Mouse (Mus musculus): Measurements from ENCODE around the gene Ltbp2. TPM values are rescaled to one million over a fixed set of nuclear protein-coding genes. Genes with fewer than 3 reads are reported as not detected.

Gene Ltbp2
- polyA plus RNA-seq, 1 experiment, result 8.1 TPM

- Histone ChIP-seq H3K27ac (ENCODE audit: insufficient read depth, low read depth, low read length) (0 out of 2 replicates have a peak overlapping the region, but pooled peaks have one; percentile 6), H3K36me3 (ENCODE audit: control insufficient read depth, insufficient read depth, low read length) (no peaks in the 10 kb centered on the region), H3K27me3 (ENCODE audit: control insufficient read depth, insufficient read depth, low read length) (no peaks in the 10 kb centered on the region), H3K4me1 (ENCODE audit: control insufficient read depth, insufficient read depth, insufficient read length, low read length) (peaks cover 9% of the 10 kb centered on the region; the same call in 1 of the 2 replicates), H3K4me3 (ENCODE audit: low read depth, low read length) (no peak overlapping the region)
- TF ChIP-seq CTCF (IDR thresholded peaks at IDR 0.05; ENCODE audit: extremely low read depth, insufficient read length, insufficient replicate concordance, low read depth, low read length) (no peak), POLR2A (IDR thresholded peaks at IDR 0.05; ENCODE audit: low read depth, low read length) (no peak)
- WGBS, result 63% methylated on average over 11 of the region's 11 CpGs
These were observed 24.8 kb downstream of the Ltbp2 start for GRCm38 (mm10) chr12:84851403-84852040.

- H3K4me1 ChIP-seq (ENCODE audit: control insufficient read depth, insufficient read depth, insufficient read length, low read length), result peaks cover 9% of the 10 kb centered on the region; the same call in 1 of the 2 replicates
- no peak overlapping the region for H3K4me3 ChIP-seq (ENCODE audit: low read depth, low read length)
- TF ChIP-seq CTCF (IDR thresholded peaks at IDR 0.05; ENCODE audit: extremely low read depth, insufficient read length, insufficient replicate concordance, low read depth, low read length) (no peak), POLR2A (IDR thresholded peaks at IDR 0.05; ENCODE audit: low read depth, low read length) (no peak)
- H3K36me3 ChIP-seq (ENCODE audit: control insufficient read depth, insufficient read depth, low read length), result no peaks in the 10 kb centered on the region
- 15% methylated on average over 6 of the region's 6 CpGs for WGBS
- no peaks in the 10 kb centered on the region for H3K27me3 ChIP-seq (ENCODE audit: control insufficient read depth, insufficient read depth, low read length)
- H3K27ac ChIP-seq (ENCODE audit: insufficient read depth, low read depth, low read length), result no peak overlapping the region
These were observed 28.4 kb downstream of the Ltbp2 start for GRCm38 (mm10) chr12:84847882-84848281.

GRCm38 (mm10) chr12:84847480-84847879 lies 28.9 kb downstream of the Ltbp2 start:
- no peak overlapping the region for H3K27ac ChIP-seq (ENCODE audit: insufficient read depth, low read depth, low read length)
- H3K4me3 ChIP-seq (ENCODE audit: low read depth, low read length), result no peak overlapping the region
- WGBS, result 22% methylated on average over 7 of the region's 7 CpGs
- H3K36me3 ChIP-seq (ENCODE audit: control insufficient read depth, insufficient read depth, low read length), result no peaks in the 10 kb centered on the region
- H3K27me3 ChIP-seq (ENCODE audit: control insufficient read depth, insufficient read depth, low read length), result no peaks in the 10 kb centered on the region
- peaks cover 9% of the 10 kb centered on the region; the same call in 1 of the 2 replicates for H3K4me1 ChIP-seq (ENCODE audit: control insufficient read depth, insufficient read depth, insufficient read length, low read length)
- TF ChIP-seq POLR2A (IDR thresholded peaks at IDR 0.05; ENCODE audit: low read depth, low read length) (no peak), CTCF (IDR thresholded peaks at IDR 0.05; ENCODE audit: extremely low read depth, insufficient read length, insufficient replicate concordance, low read depth, low read length) (no peak)

- no peak overlapping the region for H3K27ac ChIP-seq (ENCODE audit: insufficient read depth, low read depth, low read length)
- TF ChIP-seq POLR2A (IDR thresholded peaks at IDR 0.05; ENCODE audit: low read depth, low read length) (no peak), CTCF (IDR thresholded peaks at IDR 0.05; ENCODE audit: extremely low read depth, insufficient read length, insufficient replicate concordance, low read depth, low read length) (no peak)
- H3K36me3 ChIP-seq (ENCODE audit: control insufficient read depth, insufficient read depth, low read length), result no peaks in the 10 kb centered on the region
- peaks cover 9% of the 10 kb centered on the region; the same call in 1 of the 2 replicates for H3K4me1 ChIP-seq (ENCODE audit: control insufficient read depth, insufficient read depth, insufficient read length, low read length)
- 43% methylated on average over 9 of the region's 9 CpGs for WGBS
- H3K4me3 ChIP-seq (ENCODE audit: low read depth, low read length), result no peak overlapping the region
- H3K27me3 ChIP-seq (ENCODE audit: control insufficient read depth, insufficient read depth, low read length), result no peaks in the 10 kb centered on the region
These were observed 29.7 kb downstream of the Ltbp2 start for GRCm38 (mm10) chr12:84846594-84847014.

GRCm38 (mm10) chr12:84842706-84843105 lies 33.6 kb downstream of the Ltbp2 start:
- no peaks in the 10 kb centered on the region for H3K27me3 ChIP-seq (ENCODE audit: control insufficient read depth, insufficient read depth, low read length)
- peaks cover 6% of the 10 kb centered on the region; the same call in 1 of the 2 replicates for H3K4me1 ChIP-seq (ENCODE audit: control insufficient read depth, insufficient read depth, insufficient read length, low read length)
- H3K36me3 ChIP-seq (ENCODE audit: control insufficient read depth, insufficient read depth, low read length), result no peaks in the 10 kb centered on the region
- TF ChIP-seq CTCF (IDR thresholded peaks at IDR 0.05; ENCODE audit: extremely low read depth, insufficient read length, insufficient replicate concordance, low read depth, low read length) (no peak), POLR2A (IDR thresholded peaks at IDR 0.05; ENCODE audit: low read depth, low read length) (no peak)
- 82% methylated on average over 6 of the region's 6 CpGs for WGBS
- H3K27ac ChIP-seq (ENCODE audit: insufficient read depth, low read depth, low read length), result no peak overlapping the region
- no peak overlapping the region for H3K4me3 ChIP-seq (ENCODE audit: low read depth, low read length)

GRCm38 (mm10) chr12:84841158-84842140 lies 34.9 kb downstream of the Ltbp2 start:
- Histone ChIP-seq H3K27me3 (ENCODE audit: control insufficient read depth, insufficient read depth, low read length) (no peaks in the 10 kb centered on the region), H3K36me3 (ENCODE audit: control insufficient read depth, insufficient read depth, low read length) (no peaks in the 10 kb centered on the region), H3K27ac (ENCODE audit: insufficient read depth, low read depth, low read length) (no peak overlapping the region), H3K4me3 (ENCODE audit: low read depth, low read length) (no peak overlapping the region), H3K4me1 (ENCODE audit: control insufficient read depth, insufficient read depth, insufficient read length, low read length) (no peaks in the 10 kb centered on the region)
- TF ChIP-seq CTCF (IDR thresholded peaks at IDR 0.05; ENCODE audit: extremely low read depth, insufficient read length, insufficient replicate concordance, low read depth, low read length) (no peak), POLR2A (IDR thresholded peaks at IDR 0.05; ENCODE audit: low read depth, low read length) (no peak)
- 82% methylated on average over 15 of the region's 15 CpGs for WGBS

GRCm38 (mm10) chr12:84840734-84841133 lies 35.6 kb downstream of the Ltbp2 start:
- TF ChIP-seq CTCF (IDR thresholded peaks at IDR 0.05; ENCODE audit: extremely low read depth, insufficient read length, insufficient replicate concordance, low read depth, low read length), result no peak
- no peak for TF ChIP-seq POLR2A (IDR thresholded peaks at IDR 0.05; ENCODE audit: low read depth, low read length)
- WGBS, result 65% methylated on average over 3 of the region's 3 CpGs
- Histone ChIP-seq H3K4me3 (ENCODE audit: low read depth, low read length) (no peak overlapping the region), H3K4me1 (ENCODE audit: control insufficient read depth, insufficient read depth, insufficient read length, low read length) (no peaks in the 10 kb centered on the region), H3K36me3 (ENCODE audit: control insufficient read depth, insufficient read depth, low read length) (no peaks in the 10 kb centered on the region), H3K27ac (ENCODE audit: insufficient read depth, low read depth, low read length) (no peak overlapping the region), H3K27me3 (ENCODE audit: control insufficient read depth, insufficient read depth, low read length) (no peaks in the 10 kb centered on the region)

All from small intestine, adult 2 months (tissue).